Comparison of ENCODE assay signal across 7 mouse cellular contexts in the genomic region with DNA sequence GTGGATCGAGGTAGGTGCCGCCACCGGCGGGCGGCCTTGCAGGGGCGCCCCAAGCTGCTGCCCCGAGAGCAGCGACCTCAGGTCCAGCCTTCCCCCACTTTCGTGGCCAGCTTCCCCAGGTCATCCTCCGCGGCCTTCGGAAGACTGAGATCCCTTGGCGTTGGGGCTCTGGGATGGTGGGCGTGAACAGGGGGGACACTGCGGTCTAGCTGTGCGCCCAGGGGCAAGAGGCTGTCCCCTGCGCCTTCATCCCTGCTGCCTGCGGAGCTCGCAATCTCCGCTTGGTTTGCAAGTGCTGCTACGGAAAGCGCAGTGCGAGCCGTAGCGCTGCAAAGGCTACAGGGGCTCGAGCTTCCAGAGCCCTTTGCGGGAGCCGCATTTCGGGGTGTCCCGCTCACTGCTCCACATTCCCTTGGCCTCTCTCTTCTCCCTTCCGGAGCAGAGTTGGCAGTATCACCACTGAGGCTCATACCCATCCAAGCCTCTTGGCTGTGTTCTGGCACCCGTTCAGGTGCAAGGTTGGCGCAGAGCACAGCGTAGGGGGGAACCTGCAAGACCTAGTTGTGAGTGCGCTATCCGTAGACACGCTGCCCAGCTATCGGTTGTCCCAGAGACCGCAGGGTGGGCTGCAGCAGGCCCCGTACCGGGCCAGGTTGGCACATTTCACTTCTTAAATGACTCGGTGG. TPM values are rescaled to one million over a fixed set of nuclear protein-coding genes. Genes with fewer than 3 reads are reported as not detected.
A peak's percentile ranks its signal among the peaks of the same experiment; 100 is the strongest.
DNase-seq lines count a peak whose midpoint lies in the region; ATAC-seq lines count a peak whose summit lies in the region.

No protein-coding gene starts in this region.

- peak; percentile 64 for ATAC-seq in limb, embryonic 12.5 days (ENCODE audit: insufficient number of reproducible peaks, insufficient read depth, low FRiP score, low TSS enrichment, low read depth)

- peaks cover 31% of the 10 kb centered on the region for H3K4me1 ChIP-seq in limb, embryonic 12.5 days (replicated peaks)

- peak overlapping the region; percentile 97 for H3K4me2 ChIP-seq in limb, embryonic 12.5 days

- H3K27ac ChIP-seq in limb, embryonic 12.5 days: peak overlapping the region; percentile 35; the same call in 1 of the 2 replicates

- H3K9me3 ChIP-seq in limb, embryonic 12.5 days: no peaks in the 10 kb centered on the region

- peak overlapping the region; percentile 66 for H3K4me3 ChIP-seq in limb, embryonic 12.5 days (replicated peaks)

- peak overlapping the region; percentile 69 for H3K9ac ChIP-seq in limb, embryonic 12.5 days (replicated peaks)

- DNase-seq in brain, adult 2 months (ENCODE audit: low read depth, low spot score): peak; percentile 92
- DNase-seq in embryo, embryonic 11 days: peak; percentile 81
- peak; percentile 96 for DNase-seq in heart, adult 11 months
- DNase-seq in kidney, adult 11 months: peak; percentile 38
- DNase-seq in neural tube, embryonic 10.5 days (ENCODE audit: extremely low spot score, low spot score): peak; percentile 79
- DNase-seq in urinary bladder, postnatal 25 days (ENCODE audit: low spot score): peak; percentile 7

- under 1% methylated on average over 42 of the region's 42 CpGs for WGBS in limb, embryonic 12.5 days

- H3K36me3 ChIP-seq in limb, embryonic 12.5 days: no peaks in the 10 kb centered on the region

- H3K27me3 ChIP-seq in limb, embryonic 12.5 days: peaks cover 36% of the 10 kb centered on the region

RNA-seq across cellular contexts. Expression of a gene that starts 0.5 kb away (rescaled TPM):
- 48.1 and 58.1 TPM in 2 replicates for polyA plus RNA-seq in limb, embryonic 12.5 days (2016; fragmentation: Nextera tagmentation; extraction: Ambion mirVana)

Comparison
In these comparisons a context has a peak if more than half of its experiments do, and no peak if none do; other contexts are left out.
1. Peak in every context shown above with its lines: DNase-seq, ATAC-seq, H3K4me3 ChIP-seq and H3K27ac ChIP-seq.
2. DNase-seq: peak in every context shown above with its lines; median percentile 96 in heart, adult 11 months; 92 in brain, adult 2 months; 81 in embryo, embryonic 11 days; 79 in neural tube, embryonic 10.5 days; 38 in kidney, adult 11 months; 7 in urinary bladder, postnatal 25 days.